Mouse (Mus musculus): Measurements from ENCODE around the gene Gm11985.

DNA sequence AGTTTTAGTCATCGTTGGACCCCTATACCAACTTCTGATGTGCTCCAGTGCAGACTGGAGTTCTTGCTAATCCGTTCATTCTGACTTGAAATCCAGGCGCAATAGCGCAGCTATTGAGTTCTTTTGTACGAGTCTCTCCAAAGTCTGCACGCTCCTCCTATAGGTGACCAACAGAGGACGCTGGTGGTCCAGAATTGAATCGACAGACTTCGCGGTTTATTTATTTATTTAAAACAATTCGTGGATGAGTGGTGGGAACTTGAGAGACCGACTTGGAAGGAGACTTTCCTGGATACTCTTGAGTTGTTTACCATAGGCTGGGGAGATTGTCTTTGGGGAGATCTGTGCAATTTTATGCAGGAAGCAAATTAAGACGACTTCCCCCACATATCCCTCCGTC, 26.4 kb upstream of the Gm11985 start:
- TF ChIP-seq POLR2A (IDR thresholded peaks at IDR 0.05; ENCODE audit: low read depth, low read length) = no peak
- no peak for TF ChIP-seq CTCF (IDR thresholded peaks at IDR 0.05; ENCODE audit: extremely low read depth, insufficient read length, insufficient replicate concordance, low read depth, low read length)

Data from small intestine, adult 2 months (tissue).